Mouse (Mus musculus) stomach, embryonic 16.5 days (tissue): Measurements from ENCODE around the gene Olfr616. TPM values are rescaled to one million over a fixed set of nuclear protein-coding genes. Genes with fewer than 3 reads are reported as not detected.
"Not testable (repeated sequence)": the region's sequence is repeated elsewhere in the genome, so short reads cannot be mapped to it uniquely, and the experiment has no call there.

Experiments
- ATAC-seq: fragments of 200-750 bp; cut with Nextera tagmentation; 2 replicates; pipeline ENCODE4 v1.8.0; 2017; ENCODE audit warnings: moderate number of reproducible peaks, moderate TSS enrichment; ENCODE audit not compliant: insufficient read depth, low FRiP score
- H3K27ac ChIP-seq: fragments of 300-500 bp; sonication (generic); 2 replicates; pipeline ENCODE4 v1.5.1; 2014; ENCODE audit warnings: low read length
- H3K27me3 ChIP-seq: fragments of 300-500 bp; sonication (generic); 2 replicates; pipeline ENCODE4 v1.6.1; 2014; ENCODE audit warnings: low read length, control low read depth, mixed read lengths; ENCODE audit not compliant: control insufficient read depth, insufficient read depth
- H3K36me3 ChIP-seq: fragments of 300-500 bp; sonication (generic); 2 replicates; pipeline ENCODE4 v1.6.1; 2014; ENCODE audit warnings: low read length; ENCODE audit not compliant: control insufficient read depth, insufficient read depth
- H3K4me1 ChIP-seq: fragments of 300-500 bp; sonication (generic); 2 replicates; pipeline ENCODE4 v1.6.1; 2014; ENCODE audit warnings: low read length, control low read depth, mixed read lengths; ENCODE audit not compliant: control insufficient read depth, insufficient read depth
- H3K4me2 ChIP-seq: fragments of 300-500 bp; sonication (generic); 2 replicates; pipeline ENCODE4 v1.6.1; 2014; ENCODE audit warnings: low read depth, low read length, mixed read lengths
- H3K4me3 ChIP-seq: fragments of 300-500 bp; sonication (generic); replicated peaks from 2 replicates; pipeline ENCODE4 v1.5.1; 2014; ENCODE audit warnings: mild to moderate bottlenecking, low read length
- H3K9ac ChIP-seq: fragments of 300-500 bp; sonication (generic); 2 replicates; pipeline ENCODE4 v1.6.1; 2014; ENCODE audit warnings: low read length
- H3K9me3 ChIP-seq: fragments of 300-500 bp; sonication (generic); replicated peaks from 2 replicates; pipeline ENCODE4 v1.6.1; 2016; ENCODE audit warnings: low read length, control low read depth; ENCODE audit not compliant: control insufficient read depth
- WGBS: fragments of 180-500 bp; shearing (Covaris S2); extraction: QIAGEN DNeasy Blood & Tissue Kit; methylation state at CpG from one replicate; pipeline ENCODE4 v1.1.7; 2014; 5-methylcytosine and 5-hydroxymethylcytosine counted together
- polyA plus RNA-seq: library from polyadenylated mRNA; unstranded; fragments of >200 nt; fragmentation: Nextera tagmentation; extraction: Ambion mirVana; gene quantifications from 2 replicates; pipeline ENCODE4 v1.2.1, GENCODE M21; 2015

Gene Olfr616
- polyA plus RNA-seq, result not detected in 2 replicates

- H3K27me3 ChIP-seq, result no peaks in the 10 kb centered on the region
- no peaks in the 10 kb centered on the region for H3K36me3 ChIP-seq
- H3K4me3 ChIP-seq, result no peak within 1 kb of the TSS
- no peaks in the 10 kb centered on the region for H3K4me1 ChIP-seq
- H3K9me3 ChIP-seq, result no peaks in the 10 kb centered on the region
- WGBS, result 70% methylated on average over 3 of the region's 3 CpGs
- ATAC-seq, result no peak
- H3K4me2 ChIP-seq, result no peak within 1 kb of the TSS
- no peak within 1 kb of the TSS for H3K9ac ChIP-seq
- H3K27ac ChIP-seq, result no peak within 1 kb of the TSS
Observed at GRCm38 (mm10) chr7:103569043-103569442, at the start of gene Olfr616. Gene Olfr616 (minus strand): TSS chr7:103569143.

GRCm38 (mm10) chr7:103612434-103612833 lies 43.5 kb upstream of the Olfr616 start, which contains the start of gene Olfr620:
Gene Olfr620 (minus strand): TSS chr7:103612534.
- Histone ChIP-seq H3K4me2 (no peak within 1 kb of the TSS), H3K9ac (no peak within 1 kb of the TSS), H3K4me3 (no peak within 1 kb of the TSS), H3K36me3 (no peaks in the 10 kb centered on the region), H3K9me3 (no peaks in the 10 kb centered on the region), H3K27ac (no peak within 1 kb of the TSS), H3K27me3 (no peaks in the 10 kb centered on the region), H3K4me1 (no peaks in the 10 kb centered on the region)
- no peak for ATAC-seq
- WGBS, result 70% methylated on average over 2 of the region's 2 CpGs

GRCm38 (mm10) chr7:103607425-103607824 lies 38.5 kb upstream of the Olfr616 start:
- ATAC-seq, result no peak
- no peaks in the 10 kb centered on the region for H3K9me3 ChIP-seq
- no peaks in the 10 kb centered on the region for H3K27me3 ChIP-seq
- H3K4me2 ChIP-seq, result no peak overlapping the region
- 63% methylated on average over 2 of the region's 2 CpGs for WGBS
- no peaks in the 10 kb centered on the region for H3K36me3 ChIP-seq
- H3K9ac ChIP-seq, result no peak overlapping the region
- no peak overlapping the region for H3K27ac ChIP-seq
- H3K4me3 ChIP-seq, result no peak overlapping the region
- H3K4me1 ChIP-seq, result no peaks in the 10 kb centered on the region

DNA sequence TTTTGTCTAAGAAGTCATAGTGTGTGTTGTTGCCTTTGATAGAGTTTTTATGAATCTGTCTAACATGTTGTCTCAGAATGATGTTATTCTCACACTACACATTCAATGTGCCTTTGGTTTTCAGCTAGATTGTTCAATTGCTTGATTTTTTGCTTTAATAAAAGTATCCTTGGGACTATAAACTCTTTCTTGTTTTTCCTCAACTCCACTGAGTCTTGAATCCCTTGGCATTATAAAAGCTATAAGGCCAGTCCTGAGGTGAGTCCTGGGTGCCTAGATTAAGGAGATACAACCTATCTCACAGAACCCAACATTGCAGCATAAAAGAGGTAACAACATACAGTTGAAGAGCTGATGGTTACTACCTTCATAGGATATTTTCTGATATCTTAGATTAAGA lies 31.3 kb upstream of the Olfr616 start, which contains the start of gene Olfr619:
Gene Olfr619 (plus strand): TSS at position 301 of the 400 bp plus-strand sequence.
- Histone ChIP-seq H3K9me3 (no peaks in the 10 kb centered on the region), H3K9ac (no peak within 1 kb of the TSS), H3K36me3 (no peaks in the 10 kb centered on the region), H3K27ac (no peak within 1 kb of the TSS), H3K4me2 (no peak within 1 kb of the TSS), H3K4me3 (no peak within 1 kb of the TSS), H3K4me1 (no peaks in the 10 kb centered on the region), H3K27me3 (no peaks in the 10 kb centered on the region)
- ATAC-seq, result no peak

DNA sequence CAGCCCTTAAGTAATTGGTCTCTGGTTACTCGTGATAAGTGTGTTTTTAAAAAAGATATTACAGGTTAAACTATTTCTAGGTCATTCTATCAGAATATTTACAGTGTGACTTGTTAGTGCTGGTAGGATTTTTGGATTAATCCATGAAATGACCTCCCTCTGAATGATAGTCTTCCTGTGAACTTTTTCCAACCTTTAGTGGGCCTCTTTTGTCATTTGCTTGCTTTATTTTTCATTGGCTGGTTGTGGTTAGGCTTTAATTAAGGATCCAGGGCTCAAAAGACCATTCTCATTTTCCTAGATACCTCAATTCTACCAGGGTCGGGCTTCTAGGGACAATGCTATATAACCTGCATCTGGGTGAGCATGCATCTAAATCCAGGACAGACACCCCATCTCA lies 20.9 kb upstream of the Olfr616 start, which contains the start of gene Olfr618:
Gene Olfr618 (plus strand): TSS at position 301 of the 400 bp plus-strand sequence.
- Histone ChIP-seq H3K36me3 (no peaks in the 10 kb centered on the region), H3K9ac (no peak within 1 kb of the TSS), H3K9me3 (no peaks in the 10 kb centered on the region), H3K4me1 (no peaks in the 10 kb centered on the region), H3K27me3 (no peaks in the 10 kb centered on the region), H3K4me2 (no peak within 1 kb of the TSS), H3K4me3 (no peak within 1 kb of the TSS), H3K27ac (no peak within 1 kb of the TSS)
- ATAC-seq, result no peak
- WGBS, result 54% methylated on average over 2 of the region's 2 CpGs

DNA sequence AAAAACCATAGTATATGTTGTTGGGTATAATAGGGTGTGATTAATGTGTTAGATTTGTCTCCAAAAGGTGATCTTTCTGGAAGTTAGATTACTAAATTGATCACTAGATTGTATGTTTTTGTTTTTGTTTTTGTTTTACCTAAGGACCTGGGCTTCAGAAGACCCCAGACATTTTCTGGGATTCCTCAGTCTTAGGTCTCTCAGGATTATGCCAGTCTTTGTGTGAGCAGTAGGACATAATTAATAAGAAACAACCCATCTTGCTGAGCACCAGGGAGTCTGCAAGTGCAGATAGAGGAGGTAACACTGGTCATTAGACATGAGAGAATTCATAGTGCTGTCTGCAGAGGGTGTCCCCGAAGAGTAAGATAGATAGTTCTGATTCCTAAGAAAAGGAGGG lies 3.8 kb upstream of the Olfr616 start, which contains the start of gene Olfr617:
Gene Olfr617 (plus strand): TSS at position 301 of the 400 bp plus-strand sequence.
- Histone ChIP-seq H3K4me1 (no peaks in the 10 kb centered on the region), H3K27ac (no peak within 1 kb of the TSS), H3K4me3 (no peak within 1 kb of the TSS), H3K4me2 (no peak within 1 kb of the TSS), H3K9me3 (no peaks in the 10 kb centered on the region), H3K27me3 (no peaks in the 10 kb centered on the region), H3K36me3 (no peaks in the 10 kb centered on the region), H3K9ac (no peak within 1 kb of the TSS)
- no peak for ATAC-seq
- 85% methylated on average over 1 of the region's 1 CpGs for WGBS

GRCm38 (mm10) chr7:103555779-103556178 lies 13.2 kb downstream of the Olfr616 start, which contains the start of gene Olfr615:
Gene Olfr615 (plus strand): TSS chr7:103556079.
- Histone ChIP-seq H3K4me2 (no peak within 1 kb of the TSS), H3K4me1 (no peaks in the 10 kb centered on the region), H3K27me3 (no peaks in the 10 kb centered on the region), H3K36me3 (no peaks in the 10 kb centered on the region), H3K4me3 (no peak within 1 kb of the TSS), H3K9ac (no peak within 1 kb of the TSS), H3K27ac (no peak within 1 kb of the TSS), H3K9me3 (no peaks in the 10 kb centered on the region)
- ATAC-seq, result no peak
- WGBS, result 76% methylated on average over 2 of the region's 2 CpGs

- H3K27ac ChIP-seq, result no peak within 1 kb of the TSS
- H3K4me3 ChIP-seq, result no peak within 1 kb of the TSS
- no peak within 1 kb of the TSS for H3K9ac ChIP-seq
- no peak within 1 kb of the TSS for H3K4me2 ChIP-seq
- H3K9me3 ChIP-seq, result no peaks in the 10 kb centered on the region
- H3K36me3 ChIP-seq, result no peaks in the 10 kb centered on the region
- no peak for ATAC-seq
- 69% methylated on average over 2 of the region's 2 CpGs for WGBS
- H3K27me3 ChIP-seq, result no peaks in the 10 kb centered on the region
- H3K4me1 ChIP-seq, result no peaks in the 10 kb centered on the region
Observed at GRCm38 (mm10) chr7:103547774-103548173, 21.2 kb downstream of the Olfr616 start, which contains the start of gene Olfr613. Gene Olfr613 (plus strand): TSS chr7:103548074.

DNA sequence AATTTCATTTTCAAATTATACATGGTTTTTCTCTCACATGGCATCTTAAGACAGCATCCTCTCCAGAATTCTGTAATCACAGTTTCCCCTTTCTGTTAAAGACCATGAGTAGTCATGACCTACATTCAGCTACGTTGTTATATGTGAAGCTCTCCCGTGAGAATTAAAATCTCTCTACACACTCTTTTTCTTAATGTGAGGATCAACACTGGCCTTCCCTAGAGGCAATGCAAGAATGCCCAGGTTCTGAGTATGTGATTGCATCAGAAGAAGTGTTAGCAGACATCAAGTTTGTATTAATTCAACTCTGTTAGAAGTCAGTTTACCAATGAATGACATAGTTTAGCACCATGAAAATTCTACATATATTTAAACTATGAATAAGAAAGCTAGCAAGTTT lies 26.3 kb downstream of the Olfr616 start, which contains the start of gene Olfr612:
Gene Olfr612 (minus strand): TSS at position 101 of the 400 bp plus-strand sequence.
- not testable (repeated sequence) for H3K27ac ChIP-seq, H3K4me1 ChIP-seq, H3K4me3 ChIP-seq, H3K27me3 ChIP-seq, H3K4me2 ChIP-seq, ATAC-seq, H3K9ac ChIP-seq, H3K9me3 ChIP-seq, H3K36me3 ChIP-seq
- WGBS, result 73% methylated on average over 2 of the region's 2 CpGs
